Mouse (Mus musculus) cerebellum, adult 2 months (tissue): ENCODE measurements around the gene Tbxa2r. TPM values are rescaled to one million over a fixed set of nuclear protein-coding genes. Genes with fewer than 3 reads are reported as not detected.

Source experiments
- DNase-seq, 2 experiments: peaks; one replicate each; pipeline ENCODE4 v3.0.0; 2021
- H3K27ac ChIP-seq: fragments of 200-500 bp; 2 replicates; pipeline ENCODE4 v1.5.1; 2012; ENCODE audit warnings: low read length, control low read depth, inconsistent platforms; ENCODE audit not compliant: insufficient read depth
- H3K27me3 ChIP-seq: fragments of 200-500 bp; 2 replicates; pipeline ENCODE4 v1.6.1; 2012; ENCODE audit warnings: inconsistent platforms, mild to moderate bottlenecking, low read length, moderate library complexity; ENCODE audit not compliant: control insufficient read depth, insufficient read depth
- H3K4me1 ChIP-seq: fragments of 200-500 bp; 2 replicates; pipeline ENCODE4 v1.6.1; 2011; ENCODE audit warnings: low read length; ENCODE audit not compliant: control insufficient read depth, insufficient read depth
- H3K4me3 ChIP-seq: fragments of 200-500 bp; replicated peaks from 2 replicates; pipeline ENCODE3; 2011; ENCODE audit warnings: mild to moderate bottlenecking, low read depth, low read length, control low read depth; ENCODE audit not compliant: insufficient read depth
- CTCF ChIP-seq: fragments of 200-500 bp; IDR thresholded peaks from 2 replicates; pipeline ENCODE4 v1.5.1; 2011; ENCODE audit warnings: low read depth, mild to moderate bottlenecking, control low read depth, low read length, moderate library complexity, borderline replicate concordance; ENCODE audit not compliant: insufficient read depth
- POLR2A ChIP-seq: fragments of 200-500 bp; IDR thresholded peaks from 2 replicates; pipeline ENCODE4 v1.6.1; 2011; ENCODE audit warnings: low read length, control low read depth, borderline replicate concordance; ENCODE audit not compliant: insufficient read depth
- WGBS: fragments of 180-500 bp; shearing (Covaris S2); methylation state at CpG from one replicate; pipeline ENCODE4 v1.1.7; 2018; 5-methylcytosine and 5-hydroxymethylcytosine counted together
- polyA plus RNA-seq: library from polyadenylated mRNA; depleted of rRNA; stranded (reverse); fragments of >200 nt; gene quantifications from 2 replicates; pipeline ENCODE4 v1.2.3, GENCODE M21; 2012

Tbxa2r gene
- polyA plus RNA-seq, 1 experiment: 3.2 TPM

DNA sequence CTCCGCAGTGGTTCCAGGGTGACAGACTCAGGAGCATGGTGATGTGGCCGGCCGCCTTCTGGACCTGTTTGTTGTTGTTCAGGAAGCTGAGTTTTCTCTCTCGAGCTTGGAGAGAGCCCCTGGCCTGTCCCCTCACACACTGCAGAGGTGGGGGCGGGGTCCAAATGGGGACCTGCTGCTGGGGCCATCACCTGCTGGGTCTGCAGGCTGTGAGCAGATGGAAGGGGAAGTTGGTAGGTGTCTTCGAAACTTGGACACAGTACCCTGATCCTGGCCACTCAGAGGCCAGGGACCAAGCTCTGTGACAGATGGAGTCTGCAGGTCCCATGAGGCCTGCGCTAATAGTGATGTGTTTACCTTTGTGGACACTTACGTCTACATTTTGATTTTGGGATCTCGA is 27.2 kb upstream of the Tbxa2r start:
- H3K4me3 ChIP-seq: no peak overlapping the region
- peak overlapping the region; percentile 48; the same call in 1 of the 2 replicates for H3K27ac ChIP-seq
- no peaks in the 10 kb centered on the region for H3K27me3 ChIP-seq
- H3K4me1 ChIP-seq: peaks cover 92% of the 10 kb centered on the region
- WGBS: 11% methylated on average over 9 of the region's 9 CpGs
- TF ChIP-seq POLR2A (no peak), CTCF (no peak)
- DNase-seq: peak; percentile 83 to 88

DNA sequence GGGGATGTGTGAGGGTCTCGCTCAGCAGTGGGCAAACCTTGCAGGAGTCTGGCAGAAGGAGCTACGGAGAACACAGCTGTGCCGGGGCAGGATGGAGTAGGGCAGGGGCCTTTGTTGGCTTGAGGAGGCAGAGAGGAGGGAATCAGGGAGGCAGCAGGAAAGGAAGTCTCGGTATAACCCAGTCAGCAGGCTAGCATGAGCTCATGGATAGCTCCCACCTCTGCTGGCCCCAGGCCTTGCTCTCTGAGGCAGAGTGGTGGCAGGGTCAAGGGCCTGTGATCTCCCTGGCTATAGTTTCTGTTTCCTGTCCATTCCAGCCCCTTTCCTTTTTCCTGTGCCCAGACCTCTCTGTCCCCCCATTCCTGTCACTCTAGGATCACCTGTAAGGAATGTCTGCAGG is 26.2 kb upstream of the Tbxa2r start:
- peak overlapping the region; percentile 86 for H3K27ac ChIP-seq
- TF ChIP-seq POLR2A (no peak), CTCF (no peak)
- H3K27me3 ChIP-seq: no peaks in the 10 kb centered on the region
- 16% methylated on average over 4 of the region's 4 CpGs for WGBS
- H3K4me1 ChIP-seq: peaks cover 95% of the 10 kb centered on the region
- peak in 1 of 2 experiments; percentile 57 for DNase-seq
- H3K4me3 ChIP-seq: peak overlapping the region; percentile 9

DNA sequence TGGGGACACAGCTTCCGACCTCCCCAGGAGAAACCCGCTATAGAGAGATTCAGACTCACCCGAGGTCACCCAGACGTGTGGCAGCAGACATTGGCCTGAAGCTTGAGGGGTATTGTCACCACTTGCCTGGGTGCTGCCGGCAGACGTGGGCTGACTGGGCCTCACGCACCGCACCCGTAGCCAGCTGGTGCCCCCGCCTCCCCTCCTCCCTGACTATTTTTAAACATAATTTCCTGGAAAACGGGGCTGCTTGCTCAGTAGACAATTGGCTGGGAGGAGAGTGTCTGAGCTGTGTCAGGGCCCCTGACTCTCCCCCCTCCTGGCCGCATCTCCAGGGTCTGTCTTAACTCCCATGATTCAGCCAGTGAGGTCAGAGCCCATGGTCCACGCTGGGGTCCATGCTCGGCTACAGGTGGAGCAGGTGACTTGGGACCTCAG is 25.7 kb upstream of the Tbxa2r start:
- 15% methylated on average over 14 of the region's 14 CpGs for WGBS
- Histone ChIP-seq H3K27ac (peak overlapping the region; percentile 86), H3K27me3 (no peaks in the 10 kb centered on the region), H3K4me1 (peaks cover 90% of the 10 kb centered on the region), H3K4me3 (peak overlapping the region; percentile 26)
- DNase-seq: peak; percentile 63 to 70
- TF ChIP-seq CTCF (no peak), POLR2A (no peak)

DNA sequence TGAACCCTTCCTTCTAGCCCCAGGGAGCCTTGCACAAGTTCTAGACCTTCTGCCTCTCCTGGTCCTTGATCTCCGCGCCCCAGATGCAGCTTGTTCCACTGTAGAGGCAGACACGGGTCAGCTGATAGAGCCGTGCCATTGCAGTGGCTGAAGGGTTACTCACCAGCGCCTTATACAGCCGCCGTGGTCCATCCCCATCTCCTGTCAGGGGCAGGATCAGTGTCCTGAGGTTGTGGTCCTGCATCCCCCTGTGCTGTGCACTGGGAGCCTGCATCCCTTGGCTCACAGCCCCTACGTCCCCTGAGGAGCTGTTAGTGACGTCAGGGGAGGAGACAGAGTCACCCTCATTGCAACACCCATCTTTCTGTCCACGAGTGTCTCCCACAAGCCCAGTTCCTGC is 25.3 kb upstream of the Tbxa2r start:
- H3K27ac ChIP-seq: peak overlapping the region; percentile 86
- peak overlapping the region; percentile 26 for H3K4me3 ChIP-seq
- H3K4me1 ChIP-seq: peaks cover 85% of the 10 kb centered on the region
- WGBS: 19% methylated on average over 10 of the region's 10 CpGs
- TF ChIP-seq POLR2A (no peak), CTCF (no peak)
- H3K27me3 ChIP-seq: no peaks in the 10 kb centered on the region
- DNase-seq: peak in 1 of 2 experiments; percentile 56

DNA sequence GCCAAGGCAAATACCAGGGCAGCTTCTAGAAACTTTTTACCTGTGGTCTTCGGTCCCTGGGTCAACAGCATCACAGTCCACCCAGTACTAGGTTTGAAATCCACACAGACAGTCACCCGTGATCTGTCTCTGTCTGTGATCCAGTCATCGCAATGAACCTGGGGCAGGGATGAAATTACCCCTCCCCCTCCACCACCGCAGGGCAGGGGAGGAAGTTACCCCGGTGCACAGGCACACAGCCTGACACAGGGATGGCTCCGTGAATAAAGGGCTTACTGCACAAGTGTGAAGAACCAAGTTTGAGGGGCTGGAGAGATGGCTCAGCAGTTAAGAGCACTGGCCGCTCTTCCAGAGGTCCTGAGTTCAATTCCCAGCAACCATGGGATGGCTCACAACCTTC is 24.8 kb upstream of the Tbxa2r start:
- H3K27ac ChIP-seq: peak overlapping the region; percentile 86
- 39% methylated on average over 7 of the region's 7 CpGs for WGBS
- no peak for TF ChIP-seq CTCF
- TF ChIP-seq POLR2A: no peak
- H3K4me1 ChIP-seq: peaks cover 80% of the 10 kb centered on the region
- no peaks in the 10 kb centered on the region for H3K27me3 ChIP-seq
- DNase-seq: no peak
- H3K4me3 ChIP-seq: no peak overlapping the region

DNA sequence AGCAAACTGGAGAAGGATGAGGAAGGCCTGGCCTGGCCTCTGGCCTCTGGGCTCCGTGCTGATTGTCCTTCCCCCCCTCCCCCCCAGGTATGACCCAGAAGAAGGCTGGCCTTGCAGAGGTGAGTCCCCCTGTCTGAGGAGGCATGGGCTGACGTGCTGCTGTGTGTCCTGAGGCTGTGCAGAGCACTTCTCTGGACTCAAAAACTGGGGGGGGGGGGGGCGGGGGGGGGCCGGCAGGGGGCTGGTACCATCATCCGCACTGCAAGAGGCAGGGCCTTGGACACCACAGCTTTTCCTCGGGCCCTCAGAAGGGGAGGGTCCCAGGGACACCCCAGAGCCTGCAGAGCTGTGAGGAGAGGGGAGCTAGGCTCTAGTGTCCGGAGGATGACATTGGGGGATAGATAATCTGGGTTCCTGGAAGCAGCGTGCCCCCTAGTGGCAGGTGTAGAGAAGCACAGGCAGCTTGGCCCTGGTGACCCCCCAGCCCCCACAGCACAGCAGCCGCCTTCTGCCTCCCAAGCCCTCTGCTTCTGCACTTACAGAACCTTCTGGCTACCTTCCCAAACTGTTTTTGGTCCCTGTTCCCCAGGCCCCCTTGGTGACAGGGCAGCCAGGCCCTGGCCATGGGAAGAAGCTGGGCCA is 23.8 kb upstream of the Tbxa2r start:
- DNase-seq: peak; percentile 71 to 80
- TF ChIP-seq CTCF: peak; percentile 97
- no peak for TF ChIP-seq POLR2A
- H3K27ac ChIP-seq: peak overlapping the region; percentile 65
- peak overlapping the region; percentile 18 for H3K4me3 ChIP-seq
- 9% methylated on average over 9 of the region's 9 CpGs for WGBS
- H3K4me1 ChIP-seq: peaks cover 71% of the 10 kb centered on the region
- H3K27me3 ChIP-seq: no peaks in the 10 kb centered on the region

DNA sequence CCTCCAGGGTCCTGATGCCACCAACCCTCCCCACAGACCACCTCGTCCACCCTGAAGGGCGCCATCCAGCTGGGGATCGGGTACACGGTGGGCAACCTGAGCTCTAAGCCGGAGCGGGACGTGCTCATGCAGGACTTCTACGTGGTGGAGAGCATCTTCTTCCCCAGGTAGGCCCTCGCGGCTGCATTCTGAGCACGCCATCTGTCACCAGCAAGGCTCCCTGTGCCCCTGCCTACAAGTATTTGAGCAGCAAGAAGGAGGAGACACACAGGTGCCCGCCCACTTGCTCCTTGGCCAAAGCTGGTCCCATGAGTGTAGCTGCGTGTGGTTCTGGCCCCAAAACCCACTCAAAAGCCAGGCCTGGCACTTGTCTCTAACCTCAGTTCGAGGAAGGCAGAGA is 22.9 kb upstream of the Tbxa2r start:
- peak; percentile 73 for DNase-seq
- Histone ChIP-seq H3K27ac (peak overlapping the region; percentile 65; the same call in 1 of the 2 replicates), H3K4me3 (no peak overlapping the region), H3K27me3 (no peaks in the 10 kb centered on the region), H3K4me1 (peaks cover 61% of the 10 kb centered on the region)
- WGBS: 21% methylated on average over 14 of the region's 14 CpGs
- TF ChIP-seq POLR2A (no peak), CTCF (no peak)

DNA sequence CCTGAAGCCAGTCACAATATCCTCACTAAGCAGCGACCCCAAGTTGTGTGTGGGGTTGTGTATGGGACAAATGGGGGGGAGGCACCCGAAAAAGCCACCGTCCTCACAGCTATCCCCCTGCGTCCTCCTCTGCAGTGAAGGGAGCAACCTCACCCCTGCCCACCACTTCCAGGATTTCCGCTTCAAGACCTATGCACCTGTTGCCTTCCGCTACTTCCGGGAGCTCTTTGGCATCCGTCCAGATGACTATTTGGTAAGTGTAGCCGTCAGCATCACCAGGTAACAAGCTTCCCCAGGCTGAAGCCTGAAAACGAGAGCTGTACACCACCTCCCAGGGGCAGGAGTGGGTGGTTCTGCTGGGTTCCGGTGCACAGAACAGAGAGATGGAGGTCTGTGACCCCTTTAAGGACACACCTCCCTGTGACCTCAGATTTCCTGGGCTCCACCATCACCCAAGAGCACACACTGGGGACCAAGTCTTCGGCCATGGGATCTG is 22.3 kb upstream of the Tbxa2r start:
- H3K27ac ChIP-seq: no peak overlapping the region
- H3K4me3 ChIP-seq: no peak overlapping the region
- H3K4me1 ChIP-seq: peaks cover 56% of the 10 kb centered on the region
- no peaks in the 10 kb centered on the region for H3K27me3 ChIP-seq
- DNase-seq: peak in 1 of 2 experiments; percentile 48
- TF ChIP-seq POLR2A: no peak
- no peak for TF ChIP-seq CTCF
- 52% methylated on average over 12 of the region's 12 CpGs for WGBS
